Mouse (Mus musculus) cerebellum, adult 2 months (tissue): Measurements from ENCODE around the gene Hectd4.

Experiments used
- CTCF ChIP-seq: fragments of 200-500 bp; IDR thresholded peaks from 2 replicates; pipeline ENCODE4 v1.5.1; 2011; ENCODE audit warnings: low read depth, mild to moderate bottlenecking, control low read depth, low read length, moderate library complexity, borderline replicate concordance; ENCODE audit not compliant: insufficient read depth
- POLR2A ChIP-seq: fragments of 200-500 bp; IDR thresholded peaks from 2 replicates; pipeline ENCODE4 v1.6.1; 2011; ENCODE audit warnings: low read length, control low read depth, borderline replicate concordance; ENCODE audit not compliant: insufficient read depth

GRCm38 (mm10) chr5:121229182-121229581 is 9.2 kb downstream of the Hectd4 start:
- TF ChIP-seq CTCF = no peak
- no peak for TF ChIP-seq POLR2A
